Mouse (Mus musculus) frontal cortex, postnatal 10 days (tissue): ENCODE results near the gene Snd1.

ENCODE experiments used
- DNase-seq, 2 experiments: peaks; one replicate each; pipeline ENCODE4 v3.0.0; 2022; ENCODE audit warnings: low spot score in 2 of 2, mixed read lengths in 1 of 2

Snd1 gene

DNA sequence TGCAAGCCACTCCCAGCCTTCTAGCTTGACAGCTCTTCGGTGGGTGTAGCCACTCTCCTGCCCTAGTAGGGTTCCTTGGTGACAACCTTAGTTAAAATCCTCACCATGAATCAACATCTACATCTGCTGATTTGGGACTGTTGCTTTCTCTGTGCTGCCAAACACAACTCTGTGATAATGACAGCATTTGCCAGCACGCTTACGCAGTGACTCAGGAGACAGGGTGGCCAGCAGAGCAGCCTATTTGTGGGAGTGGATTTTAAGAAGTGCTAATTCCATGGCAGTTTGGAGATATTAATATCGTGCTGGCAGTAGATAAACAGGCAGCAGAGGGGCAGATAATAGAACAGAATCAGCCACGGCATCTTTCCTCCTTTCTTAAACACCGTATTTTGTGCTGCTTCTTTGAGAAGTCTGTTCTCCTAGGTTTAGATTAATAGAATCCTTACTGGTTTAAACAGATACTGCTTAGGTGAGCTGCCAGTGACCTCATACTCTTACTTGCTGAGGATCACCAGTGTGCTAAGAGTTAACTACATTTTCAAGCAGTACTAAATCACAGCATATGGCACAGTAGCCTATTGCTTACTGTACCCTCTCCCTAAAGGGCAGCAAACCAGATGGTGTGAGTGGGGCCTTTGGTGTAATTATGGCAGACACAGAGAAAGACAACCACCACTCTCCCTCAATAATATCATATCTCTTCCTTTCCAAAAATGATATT is 230.6 kb downstream of the Snd1 start:
- DNase-seq, result peak; percentile 34 to 36

- DNase-seq, result no peak
Observed at GRCm38 (mm10) chr6:28706108-28706975, 231.4 kb downstream of the Snd1 start.

DNA sequence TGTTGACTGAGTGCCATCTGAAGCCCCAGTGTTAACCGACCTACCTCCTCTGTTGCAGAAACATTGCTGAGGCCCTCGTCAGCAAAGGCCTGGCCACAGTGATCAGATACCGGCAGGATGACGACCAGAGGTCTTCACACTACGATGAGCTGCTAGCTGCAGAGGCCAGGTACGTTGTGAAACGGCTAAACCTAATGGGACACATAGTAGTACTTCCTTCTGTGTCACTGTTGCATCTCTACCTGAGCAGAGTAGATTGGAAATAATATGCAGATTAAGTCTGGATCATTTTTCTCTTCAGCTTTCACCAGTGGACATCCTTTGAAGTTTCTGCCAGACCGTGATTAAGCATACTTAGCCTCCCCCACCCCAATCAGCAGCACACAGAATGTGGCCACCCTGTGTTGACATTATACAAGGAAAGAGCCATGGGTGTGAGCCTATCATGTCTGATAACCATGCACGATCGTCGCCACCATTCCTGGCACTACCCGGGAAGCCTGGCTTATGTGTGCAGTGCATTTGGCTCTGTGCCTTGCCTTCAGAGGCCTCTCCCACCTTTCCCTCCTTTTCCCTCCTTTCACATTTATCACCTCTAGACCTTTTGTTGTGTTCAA is 232.1 kb downstream of the Snd1 start:
- no peak for DNase-seq

- DNase-seq, result no peak
Observed at GRCm38 (mm10) chr6:28710035-28710434, 235.1 kb downstream of the Snd1 start.

DNA sequence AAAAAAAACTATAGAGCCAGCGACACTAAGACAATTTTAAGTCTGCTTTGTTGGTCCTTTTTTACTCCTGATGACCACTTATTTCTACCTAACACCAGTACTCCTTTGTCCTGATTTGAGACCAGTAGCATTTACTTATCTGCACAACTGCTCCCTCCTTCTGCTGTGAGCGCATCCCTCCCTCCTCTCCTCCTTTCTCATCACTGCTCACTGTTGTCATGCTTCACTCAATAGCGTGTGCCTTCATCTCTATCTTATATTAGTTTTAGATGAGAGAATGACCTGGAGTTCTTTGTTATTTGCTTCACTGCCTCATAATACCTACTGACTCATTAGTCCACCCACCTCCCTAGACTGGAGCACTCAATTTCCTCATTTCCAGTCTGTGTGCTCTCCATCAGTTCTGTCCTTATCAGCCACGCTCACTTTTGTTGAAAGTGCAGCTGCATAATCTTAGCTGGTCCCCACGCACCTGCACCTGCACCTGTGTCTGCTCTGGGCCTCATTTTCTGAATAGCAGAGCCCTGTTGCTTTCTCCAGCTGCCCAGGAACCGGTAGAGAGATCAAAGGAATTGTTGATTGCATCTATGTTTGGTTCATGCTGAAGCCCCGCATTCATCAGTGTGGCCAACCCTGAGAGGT is 242.4 kb downstream of the Snd1 start:
- no peak for DNase-seq

- no peak for DNase-seq
Observed at GRCm38 (mm10) chr6:28717845-28718237, 242.9 kb downstream of the Snd1 start.

DNA sequence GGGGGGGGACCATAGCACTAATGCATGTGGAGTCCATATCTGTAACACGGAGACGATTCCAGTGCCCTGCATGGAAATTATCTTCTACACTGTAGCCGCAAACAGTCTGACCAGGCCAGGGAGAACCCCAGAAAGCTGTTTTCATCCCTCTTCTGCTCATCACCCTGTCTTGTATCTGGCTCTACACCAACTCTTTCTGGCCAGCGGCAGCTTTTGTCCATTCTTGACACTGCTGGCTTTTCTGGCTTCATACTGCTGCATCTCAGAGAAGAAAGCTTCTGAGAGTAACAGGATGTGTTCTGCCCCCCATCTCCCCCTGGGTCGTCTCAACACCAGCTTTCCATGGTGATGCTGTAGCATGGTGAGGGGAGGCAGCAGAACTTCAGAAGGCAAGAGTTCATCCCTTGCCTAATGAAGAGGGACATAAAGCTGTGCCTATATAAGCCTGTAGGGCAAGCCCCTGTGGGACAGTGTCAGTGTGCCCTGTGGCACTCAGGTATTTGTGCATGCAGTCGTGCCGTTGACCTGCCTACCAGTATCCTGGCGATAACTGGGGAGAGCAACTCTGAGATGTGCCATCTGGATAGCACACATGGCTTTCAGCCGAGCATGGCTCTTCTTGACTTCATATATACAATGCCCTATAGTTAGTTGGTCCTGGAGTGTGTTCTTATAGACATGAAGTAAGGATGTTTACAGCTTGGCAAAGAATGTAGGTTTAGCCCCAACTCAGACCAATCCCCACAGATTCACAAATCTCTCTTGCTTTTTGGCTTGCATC is 245.6 kb downstream of the Snd1 start:
- no peak for DNase-seq

DNA sequence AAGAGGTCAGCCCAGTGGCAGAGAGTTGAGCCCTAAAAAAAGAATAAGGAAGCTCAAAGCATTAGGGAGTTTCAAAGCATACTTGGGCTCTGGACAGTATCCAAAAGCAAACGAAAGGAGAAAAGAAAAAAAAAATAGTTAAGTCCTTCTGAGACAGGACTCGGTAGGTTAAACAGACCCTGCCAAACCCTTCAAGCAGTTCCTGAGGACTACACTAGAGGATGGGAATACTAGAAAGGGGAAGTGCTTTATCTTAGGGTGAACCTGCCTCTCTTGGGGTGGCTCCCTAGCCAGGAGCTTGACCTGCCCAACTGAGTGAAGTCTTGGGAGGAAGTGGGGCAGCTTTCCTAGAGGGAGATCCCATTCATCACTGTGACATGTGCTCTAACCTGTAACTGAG is 248.1 kb downstream of the Snd1 start:
- no peak for DNase-seq

DNA sequence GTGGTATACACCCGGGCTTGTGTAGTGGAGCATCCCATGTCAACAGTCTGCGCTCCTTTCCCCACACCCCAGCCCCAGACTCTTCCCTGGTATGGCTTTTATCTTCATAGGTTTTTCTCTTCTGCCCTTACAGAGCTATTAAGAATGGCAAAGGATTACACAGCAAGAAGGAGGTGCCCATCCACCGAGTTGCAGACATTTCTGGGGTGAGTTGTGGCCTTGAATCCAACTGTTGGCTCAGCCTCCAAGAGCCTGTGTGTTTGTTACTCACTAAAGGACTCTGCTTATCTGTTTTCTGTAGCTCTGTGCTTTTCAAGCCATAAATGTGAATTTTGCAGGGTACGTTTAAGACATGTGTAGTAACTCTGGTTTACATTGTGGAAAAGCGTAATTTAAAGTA is 249.8 kb downstream of the Snd1 start:
- DNase-seq, result no peak

DNA sequence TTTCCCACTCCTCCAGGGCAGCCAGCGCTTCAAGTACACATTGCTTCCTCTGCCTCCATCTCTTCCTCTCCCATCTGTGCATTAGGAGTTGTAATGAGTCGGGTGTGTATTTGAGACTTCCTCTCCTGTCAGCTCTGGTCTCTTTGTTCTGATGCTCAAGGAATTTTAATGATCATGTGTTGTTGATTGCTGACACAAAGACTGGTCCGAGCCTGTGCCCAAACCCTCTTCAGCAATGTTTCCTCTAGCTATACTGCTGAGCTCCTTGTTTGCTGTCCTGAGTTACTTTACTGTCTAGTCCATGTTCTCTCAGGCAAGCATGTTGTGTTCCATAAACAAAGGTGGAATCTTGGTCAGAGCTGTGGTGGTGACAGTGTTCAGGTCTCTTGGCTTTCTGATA is 254.3 kb downstream of the Snd1 start:
- DNase-seq, result no peak

GRCm38 (mm10) chr6:28729649-28730048 is 254.7 kb downstream of the Snd1 start:
- no peak for DNase-seq

DNA sequence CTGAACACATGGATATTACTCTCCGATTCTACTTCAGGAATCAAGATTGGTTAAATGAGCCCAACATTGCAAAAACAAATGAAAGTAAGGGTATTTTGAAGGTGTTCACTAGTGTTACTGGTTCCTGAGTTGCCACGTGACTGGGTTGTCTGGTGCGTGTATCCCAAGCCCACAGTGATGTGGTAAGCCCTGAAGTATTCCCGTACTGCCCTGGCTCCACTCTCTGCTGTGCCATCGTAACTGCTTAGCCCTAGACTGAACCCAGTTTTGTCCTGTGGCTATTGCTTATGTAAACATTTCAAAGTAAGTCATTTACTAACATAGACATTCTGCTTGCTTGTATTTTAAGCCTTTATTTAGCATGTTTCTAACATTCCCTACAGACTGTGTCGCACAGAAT is 256.3 kb downstream of the Snd1 start:
- no peak for DNase-seq

- no peak for DNase-seq
Observed at GRCm38 (mm10) chr6:28733884-28734647, 259.1 kb downstream of the Snd1 start.

DNA sequence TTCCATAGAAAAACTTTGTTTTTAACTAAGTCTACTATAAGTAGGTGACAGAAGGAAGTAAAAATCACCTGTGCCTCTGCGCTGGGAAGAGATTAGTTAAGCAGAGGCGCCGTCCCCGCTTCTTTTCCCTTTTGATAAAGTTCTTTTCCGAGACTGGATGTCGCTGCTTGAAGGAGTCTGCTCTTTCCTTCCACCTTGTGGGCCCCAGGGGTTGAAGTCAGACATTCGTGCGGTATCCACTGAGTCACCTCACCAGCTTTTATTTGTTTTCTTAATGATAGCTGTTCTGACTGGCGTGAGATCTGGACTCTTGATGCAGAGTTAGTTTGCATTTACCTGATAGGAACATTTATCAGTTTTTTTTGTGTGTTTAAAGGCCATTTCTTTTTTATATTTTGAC is 260.2 kb downstream of the Snd1 start:
- no peak for DNase-seq

GRCm38 (mm10) chr6:28736665-28737064 is 261.7 kb downstream of the Snd1 start:
- DNase-seq, result no peak

DNA sequence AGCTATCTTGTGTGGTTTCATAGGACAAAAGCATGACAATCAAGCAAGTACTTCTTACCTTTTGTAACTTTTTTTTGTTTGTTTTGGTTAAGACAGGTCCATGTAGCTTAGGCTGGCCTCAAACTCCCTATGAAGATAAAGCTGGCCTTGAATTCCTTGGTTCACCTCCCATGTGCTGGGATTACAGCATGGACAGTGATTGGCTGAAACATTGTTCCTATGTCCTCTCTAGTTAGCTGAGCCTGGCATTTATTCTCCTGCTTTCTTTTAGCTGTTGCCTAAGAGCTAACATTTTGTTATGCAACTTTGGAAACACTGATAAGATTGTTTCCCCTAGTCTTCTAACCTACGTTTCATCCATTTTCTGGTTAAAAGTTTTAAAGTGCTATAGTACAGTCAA is 262.7 kb downstream of the Snd1 start:
- DNase-seq, result no peak

DNA sequence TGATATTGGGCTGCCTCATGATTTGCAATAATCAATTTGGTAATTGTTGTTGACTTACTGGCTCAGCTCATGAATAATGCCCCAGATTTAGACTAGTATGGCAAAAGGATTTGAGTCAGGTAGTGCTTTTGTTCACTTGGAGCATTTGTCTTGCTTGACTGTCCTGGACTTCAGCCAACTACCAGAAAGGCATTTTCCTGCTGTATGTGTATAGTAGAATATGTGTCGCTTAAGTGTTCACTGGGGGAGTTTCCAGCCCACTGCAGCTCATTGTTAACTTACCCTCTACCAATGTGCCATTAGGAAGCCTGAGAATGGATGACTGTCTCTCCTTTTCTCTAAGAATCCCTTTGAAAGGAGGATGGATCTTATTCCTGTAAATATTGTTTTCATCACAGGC is 268.6 kb downstream of the Snd1 start:
- no peak for DNase-seq

DNA sequence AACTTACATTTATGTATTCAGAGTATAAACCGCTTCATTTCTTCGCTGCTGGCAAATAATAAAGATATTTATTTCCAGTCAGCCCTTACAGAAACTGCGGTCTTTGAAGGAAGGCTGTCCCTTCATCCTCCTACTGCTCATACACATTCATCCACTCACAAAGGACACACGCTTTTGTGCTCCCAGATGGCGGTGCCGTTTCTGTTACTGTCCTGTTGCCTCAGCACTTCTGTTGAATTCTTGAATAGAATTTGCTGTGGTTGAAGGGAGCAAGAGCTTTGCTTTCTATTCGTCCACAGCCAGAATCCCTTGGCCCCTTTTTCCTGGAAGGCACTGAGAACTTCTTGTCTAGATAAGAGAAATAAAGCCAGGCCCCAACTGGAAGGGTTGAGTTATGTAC is 270.9 kb downstream of the Snd1 start:
- DNase-seq, result no peak

- DNase-seq, result no peak
Observed at GRCm38 (mm10) chr6:28747025-28747424, 272.1 kb downstream of the Snd1 start.

- no peak for DNase-seq
Observed at GRCm38 (mm10) chr6:28747931-28748670, 273.2 kb downstream of the Snd1 start.
